Mouse (Mus musculus): Measurements from ENCODE around the gene Sec24c. TPM values are rescaled to one million over a fixed set of nuclear protein-coding genes. Genes with fewer than 3 reads are reported as not detected.
"Not testable (repeated sequence)": the region's sequence is repeated elsewhere in the genome, so short reads cannot be mapped to it uniquely, and the experiment has no call there.

Sec24c gene
- total RNA-seq, 2 experiments from 2014 or later, result 65.7 to 75.8 TPM

DNA sequence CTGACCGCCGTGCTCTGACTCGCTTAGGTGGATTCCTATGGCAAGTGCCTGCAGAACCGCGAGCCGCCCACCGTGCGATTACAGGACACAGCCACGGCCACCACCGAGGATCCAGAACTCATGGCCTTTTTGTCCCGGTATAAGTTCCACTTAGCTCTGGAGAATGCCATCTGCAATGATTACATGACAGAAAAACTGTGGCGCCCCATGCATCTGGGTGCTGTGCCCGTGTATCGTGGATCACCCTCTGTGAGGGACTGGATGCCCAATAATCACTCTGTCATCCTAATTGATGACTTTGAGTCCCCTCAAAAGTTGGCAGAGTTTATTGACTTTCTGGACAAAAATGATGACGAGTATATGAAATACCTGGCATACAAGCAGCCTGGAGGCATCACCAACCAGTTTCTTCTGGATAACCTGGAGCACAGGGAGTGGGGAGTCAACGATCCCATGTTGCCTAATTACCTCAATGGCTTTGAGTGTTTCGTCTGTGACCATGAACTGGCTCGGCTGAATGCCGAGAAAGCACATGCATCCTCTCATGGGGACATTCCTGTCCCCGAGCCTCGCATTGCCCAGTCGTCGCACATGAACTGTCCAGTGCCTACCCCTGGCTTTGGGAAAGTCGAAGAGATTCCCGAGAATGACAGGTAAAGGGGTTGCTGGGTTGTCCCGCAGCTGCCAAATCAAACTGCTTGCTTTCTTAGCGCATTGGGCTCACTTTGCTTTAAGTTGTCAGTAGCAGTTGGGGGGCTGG lies 21.8 kb downstream of the Sec24c start:
- DNase-seq (ENCODE audit: low spot score), result peak; percentile 20

GRCm38 (mm10) chr14:20696986-20697385 lies 22.9 kb downstream of the Sec24c start:
- peak; percentile 34 for DNase-seq (ENCODE audit: low spot score)

DNA sequence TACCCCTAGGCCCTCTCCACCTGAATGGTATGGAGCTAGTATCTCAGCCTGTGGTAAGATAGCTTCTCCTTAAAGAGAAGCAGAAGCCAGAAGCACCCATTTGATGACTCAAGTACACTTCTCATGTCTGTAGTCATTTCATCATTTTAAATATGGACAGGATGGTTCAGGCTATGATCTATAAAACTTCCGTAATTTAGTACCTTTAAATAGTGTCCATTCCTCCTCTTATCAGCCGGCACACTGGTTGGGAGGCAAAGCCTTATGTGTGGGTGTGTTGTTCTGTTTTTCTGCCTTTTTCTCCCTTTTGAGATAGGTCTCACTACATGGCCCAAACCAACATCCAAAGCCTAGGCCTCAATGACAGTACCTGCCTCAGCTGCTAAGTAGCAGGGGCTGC lies 24.4 kb downstream of the Sec24c start:
- no peak for DNase-seq (ENCODE audit: low spot score)

GRCm38 (mm10) chr14:20700362-20700761 lies 26.3 kb downstream of the Sec24c start:
- no peak for DNase-seq (ENCODE audit: low spot score)

DNA sequence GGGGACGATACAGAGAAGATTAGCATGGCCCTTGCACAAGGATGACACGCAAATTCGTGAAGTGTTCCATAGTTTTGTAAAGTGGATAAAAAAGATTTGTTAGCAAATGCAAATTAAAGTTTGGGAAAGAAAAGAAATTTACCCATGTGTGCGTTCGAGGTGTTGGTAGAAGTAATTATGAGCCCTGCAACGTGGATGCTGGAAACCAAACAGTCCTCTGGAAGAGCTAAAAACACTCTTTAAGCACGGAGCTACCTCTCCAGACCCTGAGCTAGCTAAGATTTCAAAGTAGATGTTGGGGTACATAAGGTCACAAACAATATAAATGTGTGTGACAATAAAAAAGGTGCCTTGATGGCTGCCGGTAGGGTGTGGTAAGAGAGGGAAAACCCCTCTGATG lies 27.4 kb downstream of the Sec24c start:
- no peak for DNase-seq (ENCODE audit: low spot score)

- DNase-seq (ENCODE audit: low spot score), result no peak
Observed at GRCm38 (mm10) chr14:20702096-20702740, 28.1 kb downstream of the Sec24c start.

DNA sequence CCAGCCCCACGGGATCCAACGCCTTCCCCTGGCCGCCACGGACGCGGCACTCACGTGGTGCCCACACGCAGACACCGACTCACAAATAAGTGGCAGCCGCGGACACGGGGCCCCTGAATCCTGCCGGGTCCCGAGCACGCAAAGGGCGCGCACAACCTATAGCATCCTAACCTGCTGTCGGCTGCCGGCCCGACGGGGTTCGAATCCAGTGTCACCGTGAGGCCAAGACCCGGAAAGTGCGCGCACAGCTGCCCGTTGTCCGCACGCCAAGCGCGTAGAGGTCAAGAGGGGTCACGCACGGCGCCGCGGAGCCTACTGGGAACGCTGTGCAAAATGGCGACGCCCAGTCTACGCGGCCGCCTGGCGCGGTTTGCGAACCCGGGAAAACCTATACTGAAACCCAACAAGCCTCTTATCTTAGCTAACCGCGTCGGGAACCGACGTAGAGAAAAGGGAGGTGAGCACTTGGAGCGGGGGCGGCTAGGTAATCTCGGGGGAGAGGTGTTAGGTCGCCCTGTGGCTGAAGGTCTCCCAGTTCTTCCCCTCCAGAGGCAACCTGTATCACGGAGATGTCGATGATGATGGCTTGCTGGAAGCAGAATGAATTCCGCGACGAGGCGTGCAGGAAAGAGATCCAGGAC lies 28.8 kb downstream of the Sec24c start, which contains the start of gene Chchd1:
TSS of gene Chchd1 (plus strand) at position 266 of the 641 bp plus-strand sequence.
- peak; percentile 93 for DNase-seq (ENCODE audit: low spot score)

GRCm38 (mm10) chr14:20703461-20703860 lies 29.4 kb downstream of the Sec24c start:
- DNase-seq (ENCODE audit: low spot score), result not testable (repeated sequence)

DNA sequence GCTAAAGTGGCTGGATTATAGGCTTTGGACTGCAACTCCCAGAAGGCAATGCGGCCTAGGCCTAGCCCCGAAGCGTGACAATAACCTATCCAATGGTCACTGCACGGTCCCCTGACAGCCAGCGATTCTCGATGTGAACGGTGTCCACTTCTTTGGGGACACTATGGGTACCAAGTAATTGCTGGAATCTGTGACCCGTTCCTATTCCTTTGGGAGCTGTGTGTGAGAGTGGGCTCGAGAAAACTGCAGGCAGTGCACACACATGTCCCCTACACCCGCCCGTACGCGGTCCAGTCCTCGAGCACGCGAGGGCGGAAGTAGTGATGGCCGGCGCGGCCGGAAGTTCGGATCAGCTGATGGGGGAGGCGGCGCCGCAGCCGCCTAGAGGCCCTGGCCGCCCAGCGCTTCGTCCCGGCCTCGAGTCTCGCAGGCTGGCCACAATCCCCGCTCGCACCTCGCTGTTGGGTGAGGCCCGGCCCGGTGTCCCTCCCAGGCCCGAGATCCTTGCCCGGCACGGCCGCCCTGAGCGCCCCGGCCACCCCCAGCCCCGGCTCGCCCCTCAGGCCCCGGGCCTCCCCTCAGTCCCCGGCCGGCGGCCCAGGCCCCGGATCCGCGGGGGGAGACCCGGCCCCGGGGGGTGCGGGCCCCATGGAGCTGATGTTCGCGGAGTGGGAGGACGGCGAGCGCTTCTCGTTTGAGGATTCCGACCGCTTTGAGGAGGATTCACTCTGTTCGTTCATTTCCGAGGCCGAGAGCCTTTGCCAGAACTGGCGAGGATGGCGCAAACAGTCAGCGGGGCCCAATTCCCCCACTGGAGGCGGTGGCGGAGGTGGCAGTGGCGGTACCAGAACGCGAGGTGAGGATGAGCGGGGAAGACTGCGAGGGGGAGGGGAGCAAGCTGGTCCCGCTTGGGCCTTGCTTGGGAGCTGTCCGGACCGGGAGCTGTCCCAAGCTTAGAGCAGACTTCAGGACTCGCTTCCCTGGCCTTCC lies 33.4 kb downstream of the Sec24c start, which contains the start of gene Zswim8:
TSS of gene Zswim8 (plus strand) at position 352 of the 990 bp plus-strand sequence.
- DNase-seq (ENCODE audit: low spot score), result peak; percentile 90

GRCm38 (mm10) chr14:20708239-20708638 lies 34.1 kb downstream of the Sec24c start:
- no peak for DNase-seq (ENCODE audit: low spot score)

DNA sequence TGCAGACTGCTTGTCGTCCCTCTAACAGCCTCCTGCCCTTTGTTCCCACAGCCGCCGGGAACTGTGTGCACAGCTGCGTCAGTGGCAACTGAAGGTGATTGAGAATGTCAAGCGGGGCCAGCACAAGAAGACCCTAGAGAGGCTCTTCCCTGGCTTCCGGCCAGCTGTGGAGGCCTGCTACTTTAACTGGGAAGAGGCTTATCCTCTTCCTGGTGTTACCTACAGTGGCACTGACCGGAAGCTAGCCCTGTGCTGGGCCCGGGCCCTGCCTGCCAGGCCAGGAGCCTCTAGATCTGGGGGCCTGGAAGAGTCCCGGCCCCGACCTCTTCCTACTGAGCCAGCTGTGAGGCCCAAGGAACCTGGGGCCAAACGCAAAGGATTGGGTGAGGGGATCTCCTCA lies 39.7 kb downstream of the Sec24c start:
- no peak for DNase-seq (ENCODE audit: low spot score)

- DNase-seq (ENCODE audit: low spot score), result no peak
Observed at GRCm38 (mm10) chr14:20718443-20718842, 44.3 kb downstream of the Sec24c start.

DNA sequence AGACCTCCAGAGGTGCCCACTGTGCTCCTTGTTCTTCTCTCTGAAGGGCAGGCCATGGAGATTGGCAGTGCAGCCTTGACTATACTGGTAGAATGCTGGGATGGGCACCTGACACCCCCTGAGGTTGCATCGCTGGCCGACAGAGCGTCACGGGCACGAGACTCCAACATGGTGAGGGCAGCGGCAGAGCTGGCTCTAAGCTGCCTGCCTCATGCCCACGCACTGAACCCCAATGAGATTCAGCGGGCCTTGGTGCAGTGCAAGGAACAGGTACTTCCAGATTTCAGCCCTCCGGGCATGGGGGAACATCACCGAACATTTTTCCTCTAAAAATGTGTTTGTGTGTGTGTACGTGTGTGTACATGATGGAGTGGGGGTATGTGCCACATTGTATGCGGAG lies 45.7 kb downstream of the Sec24c start:
- DNase-seq (ENCODE audit: low spot score), result no peak

DNA sequence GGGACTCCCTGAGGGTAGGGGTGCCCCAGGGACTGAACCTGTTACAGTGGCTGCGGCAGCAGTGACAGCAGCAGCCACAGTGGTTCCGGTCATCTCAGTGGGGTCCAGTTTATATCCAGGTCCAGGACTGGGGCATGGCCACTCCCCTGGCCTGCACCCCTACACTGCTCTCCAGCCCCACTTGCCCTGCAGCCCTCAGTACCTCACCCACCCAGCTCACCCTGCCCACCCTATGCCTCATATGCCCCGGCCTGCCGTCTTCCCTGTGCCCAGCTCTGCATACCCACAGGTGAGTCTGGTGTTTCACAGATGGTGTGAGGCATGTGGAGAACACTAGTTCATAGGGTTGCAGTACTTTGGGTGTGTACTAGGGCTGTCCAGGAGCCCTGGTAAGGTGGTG lies 47.3 kb downstream of the Sec24c start:
- DNase-seq (ENCODE audit: low spot score), result no peak

GRCm38 (mm10) chr14:20723006-20723405 lies 48.9 kb downstream of the Sec24c start:
- DNase-seq (ENCODE audit: low spot score), result no peak

- peak; percentile 60 for DNase-seq (ENCODE audit: low spot score)
Observed at GRCm38 (mm10) chr14:20724043-20724442, 49.9 kb downstream of the Sec24c start.

DNA sequence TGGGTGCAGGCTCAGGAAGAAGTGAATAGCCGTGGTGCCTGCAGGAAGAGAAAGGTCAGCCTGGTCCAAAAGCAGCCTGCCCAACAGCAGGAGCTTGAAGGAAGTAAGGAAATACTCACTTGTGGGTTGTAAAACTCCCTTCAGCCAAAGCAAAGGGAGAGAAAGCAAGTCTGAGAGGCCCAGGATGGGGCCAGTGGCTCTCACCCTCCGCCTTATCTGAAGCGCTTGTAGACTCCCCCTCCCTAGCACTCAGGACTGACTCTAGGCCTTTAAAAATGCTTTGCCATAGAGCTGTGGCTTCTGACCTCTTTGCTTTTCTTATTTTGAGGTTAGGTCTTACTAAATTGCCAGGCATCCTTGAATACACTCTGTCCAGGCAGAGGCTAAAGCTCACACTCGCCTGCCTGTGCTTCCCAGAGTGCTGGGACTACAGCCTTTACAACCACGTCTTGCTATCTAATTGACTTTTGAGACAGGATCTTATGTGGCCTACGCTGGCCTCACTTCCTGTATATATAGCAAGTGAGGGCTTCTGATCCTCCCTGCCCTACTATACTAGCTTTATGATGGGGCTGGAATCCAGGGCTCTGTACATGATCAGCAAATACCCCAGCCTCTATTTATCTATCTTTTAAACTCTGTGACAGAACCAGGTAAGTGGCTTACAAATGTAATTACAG lies 51.7 kb downstream of the Sec24c start:
- no peak for DNase-seq (ENCODE audit: low spot score)

- no peak for DNase-seq (ENCODE audit: low spot score)
Observed at GRCm38 (mm10) chr14:20729871-20730270, 55.8 kb downstream of the Sec24c start.

- no peak for DNase-seq (ENCODE audit: low spot score)
Observed at GRCm38 (mm10) chr14:20730853-20731602, 56.9 kb downstream of the Sec24c start.

All from gastrocnemius, adult 18-20 months (tissue).